ENCODE assay signal across 8 mouse cellular contexts in genomic region chr11:33199906-33200763, GRCm38 (mm10). TPM values are rescaled to one million over a fixed set of nuclear protein-coding genes. Genes with fewer than 3 reads are reported as not detected.
DNase-seq lines count a peak whose midpoint lies in the region; ATAC-seq and TF ChIP-seq lines count a peak whose summit lies in the region.

No protein-coding gene starts in this region.

- DNase-seq in adrenal gland, postnatal 14 days, result peak; percentile 22
- no peak for DNase-seq in adrenal gland, postnatal 36 days
- DNase-seq in forebrain, embryonic 10.5 days (ENCODE audit: extremely low spot score, low spot score), result peak; percentile 55
- DNase-seq in kidney, adult 9 months, result peak; percentile 6
- DNase-seq in midbrain, postnatal 0 days (ENCODE audit: low spot score), result no peak
- DNase-seq in layer of hippocampus, adult 8-10 months (ENCODE audit: low spot score in 2 of 2), result no peak

- H3K9me3 ChIP-seq in ES-Bruce4 (replicated peaks; ENCODE audit: control insufficient read depth, insufficient read depth, low read length, poor library complexity, severe bottlenecking), result peaks cover 15% of the 10 kb centered on the region
- peaks cover 8% of the 10 kb centered on the region for H3K9me3 ChIP-seq in forebrain, embryonic 10.5 days
- H3K9me3 ChIP-seq in midbrain, postnatal 0 days (ENCODE audit: low read length), result no peaks in the 10 kb centered on the region

- under 1% methylated on average over 45 of the region's 45 CpGs for WGBS in forebrain, embryonic 10.5 days
- WGBS in midbrain, postnatal 0 days, result 1% methylated on average over 45 of the region's 45 CpGs

- no peak for TF ChIP-seq CTCF in ES-Bruce4 (IDR thresholded peaks at IDR 0.05; ENCODE audit: low read depth, low read length)
- no peak for TF ChIP-seq CTCF in midbrain, postnatal 0 days (IDR thresholded peaks at IDR 0.05)

- H3K27me3 ChIP-seq in ES-Bruce4 (ENCODE audit: control insufficient read depth, insufficient read depth, low read length, poor library complexity, severe bottlenecking), result peaks cover 63% of the 10 kb centered on the region
- H3K27me3 ChIP-seq in forebrain, embryonic 10.5 days (ENCODE audit: poor library complexity, severe bottlenecking), result peaks cover 100% of the 10 kb centered on the region
- peaks cover 77% of the 10 kb centered on the region for H3K27me3 ChIP-seq in midbrain, postnatal 0 days (ENCODE audit: insufficient read depth, low read length)

- H3K4me3 ChIP-seq in ES-Bruce4 (ENCODE audit: low read depth, low read length), result peak overlapping the region; percentile 13
- peak overlapping the region; percentile 48 for H3K4me3 ChIP-seq in forebrain, embryonic 10.5 days
- H3K4me3 ChIP-seq in midbrain, postnatal 0 days (ENCODE audit: low read depth, low read length), result peak overlapping the region; percentile 12; the same call in 1 of the 2 replicates

- no peak for TF ChIP-seq EP300 in ES-Bruce4 (IDR thresholded peaks at IDR 0.05; ENCODE audit: insufficient read depth, low read depth, low read length)

- peak overlapping the region; percentile 19; the same call in 1 of the 2 replicates for H3K9ac ChIP-seq in ES-Bruce4 (ENCODE audit: low read depth, poor library complexity, severe bottlenecking)
- no peak overlapping the region for H3K9ac ChIP-seq in midbrain, postnatal 0 days (replicated peaks; ENCODE audit: low read length, poor library complexity, severe bottlenecking)

- no peak for ATAC-seq in midbrain, postnatal 0 days (ENCODE audit: low FRiP score)
- no peak for ATAC-seq in inflammation-experienced regulatory T-cells, adult 6 months

- 0 out of 2 replicates have a peak overlapping the region, but pooled peaks have one; percentile 5 for H3K4me2 ChIP-seq in midbrain, postnatal 0 days (ENCODE audit: low read depth, low read length, poor library complexity, severe bottlenecking)

- no peak overlapping the region for H3K27ac ChIP-seq in ES-Bruce4 (ENCODE audit: insufficient read depth, low read length)
- H3K27ac ChIP-seq in forebrain, embryonic 10.5 days, result no peak overlapping the region
- no peak overlapping the region for H3K27ac ChIP-seq in midbrain, postnatal 0 days (ENCODE audit: low read depth, low read length)

- no peaks in the 10 kb centered on the region for H3K36me3 ChIP-seq in ES-Bruce4 (ENCODE audit: control insufficient read depth, insufficient read depth, low read length, poor library complexity, severe bottlenecking)
- no peaks in the 10 kb centered on the region for H3K36me3 ChIP-seq in forebrain, embryonic 10.5 days (replicated peaks)
- no peaks in the 10 kb centered on the region for H3K36me3 ChIP-seq in midbrain, postnatal 0 days (ENCODE audit: insufficient read depth, low read length)

- TF ChIP-seq POLR2A in ES-Bruce4 (IDR thresholded peaks at IDR 0.05; ENCODE audit: insufficient read depth, low read length), result no peak

- no peaks in the 10 kb centered on the region for H3K4me1 ChIP-seq in ES-Bruce4 (ENCODE audit: control insufficient read depth, insufficient read depth, low read length)
- H3K4me1 ChIP-seq in forebrain, embryonic 10.5 days, result peaks cover 65% of the 10 kb centered on the region
- H3K4me1 ChIP-seq in midbrain, postnatal 0 days (ENCODE audit: insufficient read depth, low read length), result no peaks in the 10 kb centered on the region

RNA-seq across cellular contexts. Expression of gene Tlx3, which starts 3.3 kb away (rescaled TPM):
- 0.23 TPM in 1 of 2 replicates, not detected in the other for total RNA-seq in adrenal gland, postnatal 14 days (2021)
- under 1 TPM in 1 of 2 experiments, not detected in 1; 0.23 TPM for total RNA-seq in adrenal gland, postnatal 36 days (2021)
- polyA plus RNA-seq in ES-Bruce4 (2011; ENCODE audit: insufficient read depth, insufficient read length, low read depth, missing spikeins), result 0.58 TPM in 1 of 2 replicates, not detected in the other
- polyA plus RNA-seq in forebrain, embryonic 10.5 days (2016; fragmentation: Nextera tagmentation; extraction: Ambion mirVana), result not detected in 2 replicates
- 2.5 and 7.2 TPM in 2 replicates for total RNA-seq in midbrain, postnatal 0 days (2014; rRNA removed)
- 0.22 TPM in 1 of 2 replicates, not detected in the other for polyA plus RNA-seq in midbrain, postnatal 0 days (2015; fragmentation: Nextera tagmentation; extraction: Ambion mirVana)
- polyA plus RNA-seq in inflammation-experienced regulatory T-cells, adult 6 months (2017; shearing (Covaris generic)), result not detected
- not detected for total RNA-seq in layer of hippocampus, adult 8-10 months (2022)

RNA-seq across cellular contexts. Expression of gene Npm1, which starts 37.1 kb away (rescaled TPM):
- total RNA-seq in adrenal gland, postnatal 14 days (2021), result 351 and 422 TPM in 2 replicates
- total RNA-seq in adrenal gland, postnatal 36 days (2021), result 100 to 1,000 TPM; 300 to 316 TPM
- polyA plus RNA-seq in ES-Bruce4 (2011; ENCODE audit: insufficient read depth, insufficient read length, low read depth, missing spikeins), result 4,703 and 5,189 TPM in 2 replicates
- polyA plus RNA-seq in forebrain, embryonic 10.5 days (2016; fragmentation: Nextera tagmentation; extraction: Ambion mirVana), result 1,478 and 1,686 TPM in 2 replicates
- 303 and 313 TPM in 2 replicates for total RNA-seq in midbrain, postnatal 0 days (2014; rRNA removed)
- 321 and 334 TPM in 2 replicates for polyA plus RNA-seq in midbrain, postnatal 0 days (2015; fragmentation: Nextera tagmentation; extraction: Ambion mirVana)
- 1,000 to 10,000 TPM; 1,279 to 1,457 (median 1,455) TPM for polyA plus RNA-seq in inflammation-experienced regulatory T-cells, adult 6 months (2017; shearing (Covaris generic))
- 100 to 1,000 TPM; 184 to 220 (median 194) TPM for total RNA-seq in layer of hippocampus, adult 8-10 months (2022)

RNA-seq across cellular contexts. Expression of gene Fgf18, which starts 52.9 kb away (rescaled TPM):
- 2.1 TPM in 2 replicates for total RNA-seq in adrenal gland, postnatal 14 days (2021)
- 1 to 10 TPM in 1 of 2 experiments, under 1 TPM in 1; 0.95 to 1.6 TPM for total RNA-seq in adrenal gland, postnatal 36 days (2021)
- polyA plus RNA-seq in ES-Bruce4 (2011; ENCODE audit: insufficient read depth, insufficient read length, low read depth, missing spikeins), result 0.82 and 1.4 TPM in 2 replicates
- polyA plus RNA-seq in forebrain, embryonic 10.5 days (2016; fragmentation: Nextera tagmentation; extraction: Ambion mirVana), result 3.6 and 3.8 TPM in 2 replicates
- total RNA-seq in midbrain, postnatal 0 days (2014; rRNA removed), result 6.7 and 10.8 TPM in 2 replicates
- 6.5 and 7.7 TPM in 2 replicates for polyA plus RNA-seq in midbrain, postnatal 0 days (2015; fragmentation: Nextera tagmentation; extraction: Ambion mirVana)
- polyA plus RNA-seq in inflammation-experienced regulatory T-cells, adult 6 months (2017; shearing (Covaris generic)), result not detected
- 1 to 10 TPM; 3.2 to 4.4 (median 3.5) TPM for total RNA-seq in layer of hippocampus, adult 8-10 months (2022)

Comparison
In these comparisons a context has a peak if more than half of its experiments do, and no peak if none do; other contexts are left out.
1. DNase-seq: peak in adrenal gland, postnatal 14 days (single experiment), forebrain, embryonic 10.5 days (single experiment) and kidney, adult 9 months (single experiment); none in adrenal gland, postnatal 36 days (0 of 2), midbrain, postnatal 0 days (single experiment) and layer of hippocampus, adult 8-10 months (0 of 2).
2. Peak in every context shown above with its lines, with median percentiles within 50 percentile points of each other: H3K4me3 ChIP-seq.